Mouse (Mus musculus): ENCODE results near the gene Prss43.
A peak's percentile ranks its signal among the peaks of the same experiment; 100 is the strongest.

Gene Prss43

GRCm38 (mm10) chr9:110841438-110841837 lies 14.9 kb downstream of the Prss43 start:
- no peak for DNase-seq (ENCODE audit: low spot score)

- no peak for DNase-seq (ENCODE audit: low spot score)
These were observed 17.7 kb downstream of the Prss43 start, which contains the start of gene Prss46 for GRCm38 (mm10) chr9:110844206-110844605. Gene Prss46 (plus strand): TSS chr9:110844506.

GRCm38 (mm10) chr9:110849162-110849561 lies 22.7 kb downstream of the Prss43 start:
- DNase-seq (ENCODE audit: low spot score): no peak

- DNase-seq (ENCODE audit: low spot score): no peak
These were observed 29.4 kb downstream of the Prss43 start for GRCm38 (mm10) chr9:110855903-110856302.

- no peak for DNase-seq (ENCODE audit: low spot score)
These were observed 30.4 kb downstream of the Prss43 start for GRCm38 (mm10) chr9:110856920-110857319.

GRCm38 (mm10) chr9:110857781-110858472 lies 31.4 kb downstream of the Prss43 start, which contains the start of gene Prss50:
Gene Prss50 (plus strand): TSS chr9:110857967.
- peak; percentile 68 for DNase-seq (ENCODE audit: low spot score)

GRCm38 (mm10) chr9:110858523-110858922 lies 32.0 kb downstream of the Prss43 start:
- no peak for DNase-seq (ENCODE audit: low spot score)

- DNase-seq (ENCODE audit: low spot score): no peak
These were observed 32.6 kb downstream of the Prss43 start for GRCm38 (mm10) chr9:110858967-110859596.

GRCm38 (mm10) chr9:110871030-110871429 lies 44.5 kb downstream of the Prss43 start:
- DNase-seq (ENCODE audit: low spot score): peak; percentile 60

- no peak for DNase-seq (ENCODE audit: low spot score)
These were observed 47.5 kb downstream of the Prss43 start for GRCm38 (mm10) chr9:110873681-110874659.

- no peak for DNase-seq (ENCODE audit: low spot score)
These were observed 48.2 kb downstream of the Prss43 start for GRCm38 (mm10) chr9:110874660-110875191.

- DNase-seq (ENCODE audit: low spot score): no peak
These were observed 48.8 kb downstream of the Prss43 start for GRCm38 (mm10) chr9:110875288-110875695.

- no peak for DNase-seq (ENCODE audit: low spot score)
These were observed 50.9 kb downstream of the Prss43 start for GRCm38 (mm10) chr9:110877353-110877752.

- peak; percentile 82 for DNase-seq (ENCODE audit: low spot score)
These were observed 51.4 kb downstream of the Prss43 start for GRCm38 (mm10) chr9:110877888-110878287.

- DNase-seq (ENCODE audit: low spot score): peak; percentile 76
These were observed 52.9 kb downstream of the Prss43 start, which contains the start of gene Als2cl for GRCm38 (mm10) chr9:110879191-110879920. Gene Als2cl (plus strand): TSS chr9:110879870.

- peak; percentile 73 for DNase-seq (ENCODE audit: low spot score)
These were observed 53.6 kb downstream of the Prss43 start, which contains the start of gene Tmie for GRCm38 (mm10) chr9:110879998-110880561. Gene Tmie (minus strand): TSS chr9:110880113.

GRCm38 (mm10) chr9:110880772-110881171 lies 54.3 kb downstream of the Prss43 start:
- no peak for DNase-seq (ENCODE audit: low spot score)

All from testis, postnatal 14 days (tissue).